Mouse (Mus musculus): ENCODE measurements around the gene Slit3.

Slit3 gene

GRCm38 (mm10) chr11:35393815-35394214 lies 272.8 kb downstream of the Slit3 start:
- DNase-seq (ENCODE audit: low read depth, low spot score): no peak

GRCm38 (mm10) chr11:35395376-35395775 lies 274.4 kb downstream of the Slit3 start:
- DNase-seq (ENCODE audit: low read depth, low spot score): no peak

- no peak for DNase-seq (ENCODE audit: low read depth, low spot score)
Observed at GRCm38 (mm10) chr11:35398353-35398752, 277.3 kb downstream of the Slit3 start.

- DNase-seq (ENCODE audit: low read depth, low spot score): no peak
Observed at GRCm38 (mm10) chr11:35403516-35403915, 282.5 kb downstream of the Slit3 start.

GRCm38 (mm10) chr11:35406045-35406444 lies 285.0 kb downstream of the Slit3 start:
- DNase-seq (ENCODE audit: low read depth, low spot score): no peak

- DNase-seq (ENCODE audit: low read depth, low spot score): no peak
Observed at GRCm38 (mm10) chr11:35406522-35406921, 285.5 kb downstream of the Slit3 start.

- peak; percentile 21 for DNase-seq (ENCODE audit: low read depth, low spot score)
Observed at GRCm38 (mm10) chr11:35407341-35408154, 286.5 kb downstream of the Slit3 start.

- DNase-seq (ENCODE audit: low read depth, low spot score): no peak
Observed at GRCm38 (mm10) chr11:35410431-35410830, 289.4 kb downstream of the Slit3 start.

- no peak for DNase-seq (ENCODE audit: low read depth, low spot score)
Observed at GRCm38 (mm10) chr11:35415768-35416401, 294.9 kb downstream of the Slit3 start.

GRCm38 (mm10) chr11:35416402-35417093 lies 295.5 kb downstream of the Slit3 start:
- DNase-seq (ENCODE audit: low read depth, low spot score): no peak

GRCm38 (mm10) chr11:35417911-35418552 lies 297.0 kb downstream of the Slit3 start:
- DNase-seq (ENCODE audit: low read depth, low spot score): no peak

- DNase-seq (ENCODE audit: low read depth, low spot score): no peak
Observed at GRCm38 (mm10) chr11:35419013-35419412, 298.0 kb downstream of the Slit3 start.

GRCm38 (mm10) chr11:35421728-35422127 lies 300.7 kb downstream of the Slit3 start:
- no peak for DNase-seq (ENCODE audit: low read depth, low spot score)

GRCm38 (mm10) chr11:35428036-35428435 lies 307.0 kb downstream of the Slit3 start:
- DNase-seq (ENCODE audit: low read depth, low spot score): no peak

GRCm38 (mm10) chr11:35431130-35431529 lies 310.1 kb downstream of the Slit3 start:
- no peak for DNase-seq (ENCODE audit: low read depth, low spot score)

- DNase-seq (ENCODE audit: low read depth, low spot score): no peak
Observed at GRCm38 (mm10) chr11:35437510-35437909, 316.5 kb downstream of the Slit3 start.

- no peak for DNase-seq (ENCODE audit: low read depth, low spot score)
Observed at GRCm38 (mm10) chr11:35440186-35440585, 319.2 kb downstream of the Slit3 start.

GRCm38 (mm10) chr11:35444489-35445100 lies 323.6 kb downstream of the Slit3 start:
- no peak for DNase-seq (ENCODE audit: low read depth, low spot score)

GRCm38 (mm10) chr11:35447951-35448350 lies 326.9 kb downstream of the Slit3 start:
- no peak for DNase-seq (ENCODE audit: low read depth, low spot score)

- no peak for DNase-seq (ENCODE audit: low read depth, low spot score)
Observed at GRCm38 (mm10) chr11:35449199-35449598, 328.2 kb downstream of the Slit3 start.

- DNase-seq (ENCODE audit: low read depth, low spot score): peak; percentile 47
Observed at GRCm38 (mm10) chr11:35451636-35452035, 330.6 kb downstream of the Slit3 start.
